Mouse (Mus musculus) frontal cortex, postnatal 36 days (tissue): ENCODE data around the gene Clec4f.
A peak's percentile ranks its signal among the peaks of the same experiment; 100 is the strongest.
"Not testable (repeated sequence)": the region's sequence is repeated elsewhere in the genome, so short reads cannot be mapped to it uniquely, and the experiment has no call there.

Experiments used
- DNase-seq, 2 experiments: peaks; one replicate each; pipeline ENCODE4 v3.0.0; 2022; ENCODE audit warnings: low spot score in 2 of 2

The Clec4f gene

GRCm38 (mm10) chr6:83634106-83634505 is 21.9 kb downstream of the Clec4f start:
- DNase-seq: not testable (repeated sequence)

DNA sequence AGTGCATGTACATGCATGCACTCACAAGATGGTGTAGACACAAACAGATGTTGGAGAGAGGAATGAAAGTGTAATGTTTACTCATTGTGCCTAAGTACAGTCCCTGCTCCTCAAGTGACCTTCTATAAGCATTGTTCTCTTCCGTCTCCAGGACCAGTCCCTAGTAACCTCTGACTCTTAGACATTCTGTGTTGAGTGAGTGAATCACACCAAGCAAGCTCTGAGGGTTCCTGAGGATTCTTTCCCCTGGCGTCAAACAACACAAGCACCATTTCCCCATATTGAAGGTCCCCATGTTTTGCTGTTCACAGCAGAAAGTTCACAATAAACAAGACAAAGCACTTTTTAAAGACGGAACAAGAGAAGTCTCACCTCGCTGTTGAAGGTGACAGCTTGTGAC is 24.2 kb downstream of the Clec4f start:
- no peak for DNase-seq

- DNase-seq: no peak
Observed at GRCm38 (mm10) chr6:83626781-83627180, 29.2 kb downstream of the Clec4f start.

DNA sequence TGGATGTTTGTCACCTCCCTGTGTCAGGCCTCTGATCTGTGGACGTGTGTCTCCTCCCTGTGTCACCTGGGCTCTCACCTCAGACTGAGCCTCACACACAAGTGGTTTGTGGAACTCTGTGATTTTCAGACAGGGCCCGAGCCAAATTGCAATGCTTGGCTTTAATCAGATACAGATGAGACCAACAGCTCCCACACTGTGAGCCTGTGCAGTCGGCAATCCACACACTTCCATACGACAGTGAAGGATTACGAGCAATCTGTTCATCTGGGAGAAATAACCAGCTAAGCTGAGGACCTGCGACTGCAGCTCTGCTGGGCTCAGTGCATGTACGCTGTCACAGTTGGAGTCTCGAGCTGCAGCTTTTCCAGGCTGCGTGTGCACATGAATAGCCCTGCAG is 36.0 kb downstream of the Clec4f start:
- no peak for DNase-seq

GRCm38 (mm10) chr6:83617581-83618335 is 38.2 kb downstream of the Clec4f start:
- DNase-seq: no peak

DNA sequence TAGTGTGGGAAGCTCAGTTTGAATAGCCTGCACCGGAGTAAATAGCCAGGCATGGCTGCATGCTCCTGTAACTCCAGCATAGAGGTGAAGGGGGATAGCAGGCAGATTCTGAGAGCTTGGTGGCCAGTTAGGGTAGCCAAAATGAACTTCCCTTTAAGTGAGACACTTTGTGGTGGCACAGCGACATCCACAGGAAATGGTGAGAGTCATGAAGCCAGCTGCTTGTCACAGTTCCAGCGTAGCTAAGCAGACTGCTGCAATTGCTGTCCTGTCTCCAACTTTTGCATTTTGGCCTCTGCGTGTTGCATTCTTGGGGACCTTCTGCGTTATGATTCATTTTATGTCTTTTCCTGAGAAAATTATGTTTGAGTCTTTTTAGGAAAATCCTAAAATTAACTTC is 39.5 kb downstream of the Clec4f start:
- peak in 1 of 2 experiments; percentile 18 for DNase-seq

GRCm38 (mm10) chr6:83614469-83614868 is 41.5 kb downstream of the Clec4f start:
- DNase-seq: no peak

DNA sequence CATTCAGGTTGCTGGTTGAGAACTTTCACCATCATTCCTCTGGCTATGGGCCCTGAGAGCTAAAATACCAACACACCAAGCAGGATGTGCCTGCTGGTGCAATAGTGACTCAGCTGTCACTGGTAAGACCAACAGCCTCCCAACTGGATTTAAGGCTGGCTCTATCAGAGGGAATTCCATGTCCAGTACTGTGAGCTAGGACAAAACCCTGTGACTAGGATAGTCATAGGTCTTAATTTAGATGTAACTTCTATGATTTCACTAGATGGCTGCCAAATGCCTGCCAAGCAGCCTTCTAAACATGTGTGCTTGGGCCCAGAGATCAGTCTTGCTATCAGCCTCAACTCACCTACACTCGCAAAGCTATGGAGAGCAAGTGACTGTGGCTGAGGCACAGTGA is 43.0 kb downstream of the Clec4f start:
- DNase-seq: no peak

GRCm38 (mm10) chr6:83599636-83600174 is 56.3 kb downstream of the Clec4f start:
- no peak for DNase-seq

DNA sequence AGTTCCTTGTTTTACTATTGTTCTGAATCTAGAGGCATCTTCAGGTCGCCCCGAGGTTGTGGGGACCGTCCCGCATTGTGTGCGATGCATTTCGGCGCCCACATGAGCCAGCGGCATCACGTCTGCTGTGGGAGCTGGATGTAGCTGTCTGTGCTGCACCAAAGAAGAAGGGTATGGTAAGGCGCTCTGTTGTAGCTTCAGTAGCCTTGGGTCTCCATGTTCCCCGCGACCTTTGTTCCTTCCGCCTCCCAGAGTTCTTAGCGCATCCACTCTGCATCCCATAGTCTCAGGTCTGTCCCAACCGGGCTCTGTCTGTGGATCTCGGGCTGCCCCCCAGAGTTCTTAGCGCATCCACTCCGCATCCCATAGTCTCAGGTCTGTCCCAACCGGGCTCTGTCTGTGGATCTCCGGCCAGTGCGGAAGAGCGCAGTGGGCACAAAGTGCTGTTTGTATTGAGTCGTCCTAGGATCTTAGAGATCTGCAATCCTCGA is 56.9 kb downstream of the Clec4f start:
- DNase-seq: no peak

DNA sequence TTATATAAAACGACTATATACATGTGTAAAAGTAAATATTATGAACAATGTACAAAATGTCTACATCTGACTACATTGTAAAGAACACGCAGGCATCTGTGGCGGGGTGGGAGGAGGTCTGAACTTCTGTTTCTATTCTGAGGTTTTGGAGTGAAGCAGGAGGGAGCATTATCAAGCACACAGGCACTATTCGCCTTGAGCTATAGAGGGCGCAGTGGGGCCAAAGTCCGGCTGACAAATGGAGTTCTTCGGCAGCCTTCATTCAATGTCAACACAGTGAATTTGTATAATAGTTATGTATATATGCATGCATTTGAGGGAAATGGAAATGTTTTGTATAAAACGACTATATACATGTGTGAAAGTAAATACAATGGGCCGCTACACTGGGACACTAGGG is 57.3 kb downstream of the Clec4f start:
- peak in 1 of 2 experiments; percentile 24 for DNase-seq

DNA sequence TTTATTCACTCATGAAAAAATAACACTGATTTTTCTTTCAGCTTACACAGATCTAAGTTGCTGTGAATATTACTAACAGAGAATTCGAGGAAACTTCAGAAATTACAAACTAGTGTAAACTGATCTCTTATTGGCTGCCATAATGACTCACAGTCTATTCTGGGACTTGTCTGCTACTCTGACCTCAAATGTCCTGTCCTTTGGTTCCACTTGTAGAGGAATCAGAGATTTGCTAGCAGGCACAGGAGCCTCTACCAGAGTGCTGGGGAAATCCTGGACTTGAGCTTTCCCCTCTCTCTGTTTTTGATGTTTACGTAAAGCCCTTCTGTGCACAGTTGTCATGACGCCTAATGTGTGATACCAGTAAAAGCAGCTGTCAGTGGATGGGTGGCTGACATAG is 58.0 kb downstream of the Clec4f start:
- DNase-seq: no peak

DNA sequence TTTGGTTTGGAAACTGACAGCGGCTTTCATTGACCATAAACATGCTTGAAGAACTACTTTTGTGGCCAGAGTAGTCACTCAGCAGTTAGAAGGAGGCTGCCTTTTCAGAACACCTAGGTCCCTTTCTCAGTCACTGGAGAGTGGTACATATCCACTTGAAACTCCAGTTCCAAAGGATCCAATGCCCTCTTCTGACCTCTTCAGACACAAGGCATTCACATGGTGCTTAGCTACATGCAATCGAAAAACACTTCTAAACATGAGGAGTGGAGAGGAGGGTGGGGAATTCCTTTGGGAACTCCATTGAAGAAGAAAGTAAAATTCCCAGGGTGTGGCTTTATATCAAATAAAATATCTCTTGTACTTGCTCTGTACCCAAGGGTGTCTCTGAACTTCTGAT is 61.0 kb downstream of the Clec4f start:
- no peak for DNase-seq
